Mouse (Mus musculus) bone marrow macrophage, adult 2 months (primary cell): ENCODE results near the gene Olfr1367. TPM values are rescaled to one million over a fixed set of nuclear protein-coding genes. Genes with fewer than 3 reads are reported as not detected.

Experiments used
- H3K27ac ChIP-seq: 2 replicates; pipeline ENCODE4 v1.5.1; 2012; ENCODE audit warnings: low read depth, low read length; ENCODE audit not compliant: insufficient read depth
- H3K4me1 ChIP-seq: 2 replicates; pipeline ENCODE4 v1.6.1; 2012; ENCODE audit warnings: low read length; ENCODE audit not compliant: control insufficient read depth, insufficient read depth
- H3K4me3 ChIP-seq: 2 replicates; pipeline ENCODE4 v1.5.1; 2012; ENCODE audit warnings: mild to moderate bottlenecking, low read length, moderate library complexity; ENCODE audit not compliant: insufficient read depth
- CTCF ChIP-seq: IDR thresholded peaks from 2 replicates; pipeline ENCODE4 v1.5.1; 2012; ENCODE audit warnings: low read depth, mild to moderate bottlenecking, low read length, moderate library complexity
- POLR2A ChIP-seq: IDR thresholded peaks from 2 replicates; pipeline ENCODE4 v1.6.1; 2012; ENCODE audit warnings: mild to moderate bottlenecking, low read depth, low read length, borderline replicate concordance
- polyA plus RNA-seq: library from polyadenylated mRNA; stranded (reverse); fragments of >200 nt; gene quantifications from 2 replicates; pipeline ENCODE4 v1.2.4, GENCODE M21; 2012; ENCODE audit not compliant: missing spikeins, insufficient read depth, insufficient read length

Gene Olfr1367
- polyA plus RNA-seq = not detected in 2 replicates

DNA sequence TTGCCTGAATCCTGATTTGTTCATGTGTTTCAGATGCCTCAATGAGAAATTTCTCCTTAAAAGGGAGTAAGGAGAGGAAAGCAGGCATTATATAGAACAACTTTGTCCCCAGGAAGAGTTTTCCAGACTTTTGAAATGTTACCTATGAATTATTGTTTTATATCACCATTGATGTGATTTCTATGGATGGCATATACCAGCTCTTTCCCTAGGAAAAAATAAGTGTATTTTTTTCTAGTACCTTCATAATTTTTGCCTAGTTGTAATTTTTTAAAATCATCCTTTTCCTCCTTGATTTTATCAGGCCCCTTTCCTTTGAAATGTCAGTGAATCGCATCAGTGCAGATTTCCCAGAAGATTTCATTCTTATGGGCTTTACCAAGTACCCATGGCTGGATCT, at the start of gene Olfr1367:
TSS of gene Olfr1367 (plus strand) at position 301 of the 400 bp plus-strand sequence.
- H3K27ac ChIP-seq = no peak within 1 kb of the TSS
- no peak for TF ChIP-seq POLR2A
- TF ChIP-seq CTCF = no peak
- no peaks in the 10 kb centered on the region for H3K4me1 ChIP-seq
- H3K4me3 ChIP-seq = no peak within 1 kb of the TSS

DNA sequence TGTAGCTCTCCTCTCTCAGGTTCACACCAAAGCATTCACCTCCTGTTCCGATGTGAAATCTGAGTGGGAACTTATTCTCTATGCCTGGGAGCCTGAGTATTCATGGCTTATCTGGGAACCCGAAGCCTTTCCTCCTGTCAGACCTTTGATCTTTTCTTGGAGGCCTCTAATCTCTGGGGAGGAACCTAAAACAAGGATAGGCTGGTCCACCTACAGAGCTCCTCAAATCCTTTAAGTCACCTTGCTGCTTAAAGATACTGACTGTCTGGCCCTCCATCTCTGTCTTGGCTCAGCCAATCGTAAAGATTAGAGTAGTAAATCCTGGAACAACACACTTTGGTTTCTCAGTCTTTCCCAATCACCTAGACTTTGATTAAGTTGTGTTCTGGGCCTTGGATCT, 48.2 kb upstream of the Olfr1367 start:
- no peak for TF ChIP-seq POLR2A
- TF ChIP-seq CTCF = no peak
- no peak overlapping the region for H3K27ac ChIP-seq
- H3K4me3 ChIP-seq = no peak overlapping the region
- H3K4me1 ChIP-seq = no peaks in the 10 kb centered on the region

DNA sequence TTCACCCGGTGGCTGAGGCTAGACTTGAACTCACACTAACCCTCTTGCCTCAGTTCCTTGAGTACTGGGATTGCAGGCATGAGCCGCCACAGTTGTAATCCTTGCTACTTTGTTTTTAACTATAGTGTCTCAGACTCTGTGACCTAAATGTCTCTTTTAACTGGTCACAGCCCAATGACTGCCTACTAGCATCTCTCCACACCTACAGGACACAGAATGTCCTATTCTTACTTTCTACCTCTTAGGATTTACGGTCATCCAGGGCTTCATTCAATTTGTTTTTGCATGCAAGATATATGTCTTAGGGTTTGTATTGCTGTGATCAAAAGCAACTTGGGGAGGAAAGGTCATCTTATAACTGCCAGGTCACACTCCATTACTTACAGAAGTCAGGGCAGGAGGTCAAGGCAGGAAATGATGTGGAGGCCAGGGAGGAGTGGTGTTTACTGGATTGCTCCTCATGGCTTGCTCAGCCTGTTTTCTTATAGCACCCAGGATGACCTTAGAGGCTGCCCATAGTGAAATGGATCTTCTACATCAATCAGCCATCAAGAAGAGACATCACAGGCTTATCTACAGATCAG, 42.1 kb upstream of the Olfr1367 start:
- Histone ChIP-seq H3K4me1 (no peaks in the 10 kb centered on the region), H3K27ac (no peak overlapping the region), H3K4me3 (no peak overlapping the region)
- no peak for TF ChIP-seq POLR2A
- no peak for TF ChIP-seq CTCF

DNA sequence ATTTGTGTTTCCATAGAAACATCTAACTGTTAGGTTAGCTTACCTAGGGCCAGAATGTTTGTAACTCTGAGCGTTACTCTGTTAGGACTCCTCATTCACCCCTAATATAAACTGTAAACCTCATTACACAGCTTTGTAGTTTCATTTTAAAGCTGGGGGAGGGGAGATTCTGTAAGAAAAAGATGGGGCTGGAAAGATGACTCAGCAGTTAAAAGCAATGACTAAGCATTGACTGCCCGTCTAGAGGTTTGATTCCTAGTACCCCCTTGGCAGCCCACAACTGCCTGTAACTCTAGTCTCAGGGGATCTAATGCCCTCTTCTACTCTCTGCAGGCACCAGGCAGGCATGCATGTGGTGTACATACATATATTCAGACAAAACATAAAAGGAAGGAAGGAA, 36.9 kb upstream of the Olfr1367 start:
- H3K27ac ChIP-seq = no peak overlapping the region
- no peak for TF ChIP-seq POLR2A
- TF ChIP-seq CTCF = no peak

DNA sequence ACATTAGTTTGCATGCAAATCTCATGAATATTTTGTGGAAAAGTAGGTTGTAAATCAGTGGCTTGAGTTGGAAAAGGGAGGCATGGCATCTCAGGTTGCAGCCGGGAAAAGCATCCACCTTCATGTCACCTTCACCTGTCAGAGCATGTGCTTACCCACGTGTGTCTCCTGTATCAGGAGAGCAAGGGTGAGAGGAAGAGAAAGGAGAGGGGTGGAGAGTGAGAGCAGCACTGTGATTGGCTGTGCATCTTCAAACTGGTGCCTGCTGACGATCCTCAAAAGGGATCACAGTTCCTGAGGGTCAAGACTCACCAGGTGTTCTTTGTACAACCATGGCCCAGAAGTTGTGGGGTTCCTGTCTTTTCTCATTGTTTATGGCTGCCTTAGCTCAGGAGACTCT, 34.8 kb upstream of the Olfr1367 start, which contains the start of gene Gpx6:
TSS of gene Gpx6 (plus strand) at position 200 of the 400 bp plus-strand sequence.
- TF ChIP-seq CTCF (no peak), POLR2A (no peak)
- Histone ChIP-seq H3K4me1 (no peaks in the 10 kb centered on the region), H3K4me3 (no peak within 1 kb of the TSS), H3K27ac (no peak within 1 kb of the TSS)

More for the DNA sequence above, 36.9 kb upstream of the Olfr1367 start:
- Histone ChIP-seq H3K4me3 (no peak overlapping the region), H3K4me1 (no peaks in the 10 kb centered on the region)

DNA sequence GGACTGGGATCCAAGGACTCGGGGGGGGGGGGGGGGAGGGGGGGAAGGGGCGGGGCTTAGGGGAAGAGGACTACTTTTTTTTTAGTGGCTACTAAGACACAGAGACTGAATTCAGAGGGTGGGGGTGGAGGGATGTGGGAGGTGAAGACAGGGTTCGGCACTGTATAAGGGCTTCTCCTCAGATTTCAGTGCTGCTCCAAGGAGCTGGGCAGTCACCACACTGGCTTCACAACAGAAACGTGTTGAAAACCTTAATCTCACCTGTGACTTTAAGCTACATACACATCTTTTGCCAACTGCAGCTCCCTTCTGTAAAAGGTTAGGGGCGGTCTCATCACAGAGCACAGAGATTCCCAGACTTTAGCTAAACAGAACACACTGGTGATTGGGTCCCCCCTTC, 33.9 kb upstream of the Olfr1367 start:
- H3K4me3 ChIP-seq = no peak overlapping the region

DNA sequence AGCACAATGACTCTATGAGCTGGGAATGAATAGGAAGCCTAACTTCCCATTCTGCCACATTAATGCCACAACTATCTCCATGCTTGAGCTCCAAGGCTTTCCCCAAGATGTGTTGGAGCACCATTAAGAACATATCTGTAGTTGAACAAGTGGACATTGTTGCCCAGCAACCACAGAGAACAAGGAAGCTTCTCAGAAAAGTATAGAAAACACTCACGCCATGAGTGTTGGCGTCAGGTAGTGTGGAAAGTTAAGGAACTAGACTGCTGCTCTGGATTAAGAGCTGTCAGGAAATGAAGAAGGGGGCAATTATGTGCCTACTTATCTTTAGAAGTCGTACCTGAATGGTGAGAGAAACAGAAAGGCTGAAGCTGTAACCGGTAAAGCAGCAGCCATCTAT, 32.8 kb upstream of the Olfr1367 start:
- no peak for TF ChIP-seq CTCF
- no peak for TF ChIP-seq POLR2A
- no peaks in the 10 kb centered on the region for H3K4me1 ChIP-seq
- H3K4me3 ChIP-seq = no peak overlapping the region
- H3K27ac ChIP-seq = no peak overlapping the region

More for the DNA sequence above, 33.9 kb upstream of the Olfr1367 start:
- no peak for TF ChIP-seq POLR2A
- no peak for TF ChIP-seq CTCF
- no peaks in the 10 kb centered on the region for H3K4me1 ChIP-seq
- H3K27ac ChIP-seq = no peak overlapping the region

DNA sequence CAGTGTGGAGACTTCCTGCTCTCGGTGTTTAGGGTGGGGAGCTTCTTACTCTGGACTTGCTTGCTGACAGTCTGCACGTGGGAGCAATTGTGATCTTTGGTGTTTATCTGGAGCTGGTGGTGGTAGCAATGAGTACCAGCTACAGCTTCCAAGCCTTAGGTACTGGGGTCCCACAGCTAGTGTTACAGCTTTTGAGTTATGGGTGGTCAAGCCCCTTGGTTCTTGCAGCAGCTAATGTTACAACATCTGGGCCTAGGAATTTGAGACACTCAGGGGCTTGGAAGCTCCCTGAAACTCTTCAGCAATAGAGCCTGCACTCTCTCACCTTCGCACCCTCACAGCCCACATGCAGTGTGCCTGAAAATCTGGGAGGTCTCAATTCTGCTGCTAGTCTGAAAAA, 26.4 kb upstream of the Olfr1367 start:
- Histone ChIP-seq H3K27ac (no peak overlapping the region), H3K4me3 (no peak overlapping the region), H3K4me1 (0 out of 2 replicates have a peak, but pooled peaks cover 3% of the 10 kb centered on the region)
- no peak for TF ChIP-seq CTCF
- no peak for TF ChIP-seq POLR2A

DNA sequence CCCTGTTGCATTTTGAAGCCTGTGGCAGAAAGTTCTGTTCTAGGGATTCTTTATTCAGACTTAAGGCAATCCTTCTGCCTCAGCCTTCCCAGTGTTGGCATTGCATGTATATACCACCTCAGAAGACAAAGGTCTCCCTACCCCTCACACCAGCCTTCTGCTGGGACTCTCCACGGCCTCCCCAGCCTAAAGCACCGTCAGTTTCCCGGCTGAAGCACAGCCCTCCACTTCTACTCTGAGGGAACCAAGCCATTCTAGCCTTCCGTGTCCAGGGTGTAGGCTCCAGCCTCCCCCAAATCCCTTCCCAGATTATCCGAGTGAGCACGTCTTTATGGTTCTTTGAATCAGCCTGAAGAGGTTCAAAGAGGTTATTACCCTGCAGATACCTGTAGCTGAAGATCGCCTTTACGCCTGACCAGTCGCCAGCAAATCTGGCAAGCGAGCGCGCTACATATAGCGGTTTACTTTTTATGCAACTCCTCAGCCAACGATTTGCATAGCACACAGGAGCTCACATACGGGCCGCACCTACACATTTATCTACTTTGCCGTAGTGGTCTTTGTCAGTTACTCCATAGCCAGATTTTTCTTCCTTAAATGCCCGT, 24.7 kb upstream of the Olfr1367 start:
- Histone ChIP-seq H3K4me3 (peak overlapping the region; percentile 34), H3K4me1 (0 out of 2 replicates have a peak, but pooled peaks cover 3% of the 10 kb centered on the region), H3K27ac (no peak overlapping the region)
- TF ChIP-seq POLR2A (no peak), CTCF (no peak)
